9 mouse cellular contexts compared by ENCODE assay signal in genomic region chr9:118453427-118453826, GRCm38 (mm10). TPM values are rescaled to one million over a fixed set of nuclear protein-coding genes. Genes with fewer than 3 reads are reported as not detected.
DNase-seq lines count a peak whose midpoint lies in the region; ATAC-seq lines count a peak whose summit lies in the region.
"Had no signal": no experiment of that assay in that cellular context is flagged by ENCODE, and none has a peak within 500 bp of the region (broad histone marks: within the 10 kb centered on the region; RNA-seq: fewer than 3 reads in every experiment).

No protein-coding gene starts in this region.

- intact Hi-C loops in left cerebral cortex, postnatal 4 days (cut with DNase I), result no loop called here
- intact Hi-C loops in left cerebral cortex, postnatal 14 days (cut with DNase I), result no loop called here

- H3K79me2 ChIP-seq in macrophage (ENCODE audit: inconsistent target), result no peaks in the 10 kb centered on the region

- H3K9me3 ChIP-seq in embryonic facial prominence, embryonic 15.5 days (replicated peaks), result no peaks in the 10 kb centered on the region
- H3K9me3 ChIP-seq: forebrain, embryonic 13.5 days had no signal

- peak overlapping the region; percentile 10; the same call in 1 of the 2 replicates for H3K4me2 ChIP-seq in embryonic facial prominence, embryonic 15.5 days (replicated peaks)
- H3K4me2 ChIP-seq: forebrain, embryonic 13.5 days had no signal

- H3K4me1 ChIP-seq in embryonic facial prominence, embryonic 15.5 days, result no peaks in the 10 kb centered on the region

- H3K36me3 ChIP-seq in embryonic facial prominence, embryonic 15.5 days, result no peaks in the 10 kb centered on the region
- no peaks in the 10 kb centered on the region for H3K36me3 ChIP-seq in macrophage (ENCODE audit: inconsistent target)

- no peak for ATAC-seq in embryonic facial prominence, embryonic 15.5 days (ENCODE audit: insufficient number of reproducible peaks, low FRiP score, low TSS enrichment, low read depth)
- ATAC-seq: forebrain, embryonic 13.5 days had no signal

- no peak overlapping the region for H3K27ac ChIP-seq in embryonic facial prominence, embryonic 15.5 days (replicated peaks)
- no peak overlapping the region for H3K27ac ChIP-seq in macrophage
- H3K27ac ChIP-seq: forebrain, embryonic 13.5 days had no signal

- H3K27me3 ChIP-seq in embryonic facial prominence, embryonic 15.5 days, result peaks cover 5% of the 10 kb centered on the region; the same call in 1 of the 2 replicates
- H3K27me3 ChIP-seq: forebrain, embryonic 13.5 days had no signal

- no peak overlapping the region for H3K9ac ChIP-seq in embryonic facial prominence, embryonic 15.5 days
- H3K9ac ChIP-seq: forebrain, embryonic 13.5 days had no signal

- H3K4me3 ChIP-seq in embryonic facial prominence, embryonic 15.5 days (replicated peaks), result peak overlapping the region; percentile 21; the same call in 1 of the 2 replicates
- peak overlapping the region; percentile 22; the same call in 1 of the 2 replicates for H3K4me3 ChIP-seq in macrophage (ENCODE audit: inconsistent target)
- H3K4me3 ChIP-seq: forebrain, embryonic 13.5 days had no signal

- WGBS in embryonic facial prominence, embryonic 15.5 days, result 37% methylated on average over 9 of the region's 9 CpGs
- 49% methylated on average over 9 of the region's 9 CpGs for WGBS in macrophage (ENCODE audit: missing documents)

- DNase-seq in cerebellum, postnatal 25 days, result peak; percentile 35 to 40
- no peak for DNase-seq in cerebellum, postnatal 4 days (ENCODE audit: low spot score in 2 of 2)
- DNase-seq in left cerebral cortex, postnatal 4 days, result peak; percentile 40
- DNase-seq in left cerebral cortex, postnatal 14 days (ENCODE audit: low spot score in 2 of 2), result no peak
- DNase-seq in layer of hippocampus, postnatal 14 days (ENCODE audit: low spot score in 2 of 2), result no peak
- DNase-seq in left cerebral cortex, adult 18-20 months (ENCODE audit: low spot score in 2 of 2), result no peak

RNA-seq across cellular contexts. Expression of gene Eomes, which starts 24.6 kb away (rescaled TPM):
- total RNA-seq in left cerebral cortex, postnatal 4 days (2021), result 1 to 10 TPM; 1.2 to 3.2 TPM
- under 1 TPM; 0.24 to 0.38 TPM for total RNA-seq in left cerebral cortex, postnatal 14 days (2021)
- polyA plus RNA-seq in embryonic facial prominence, embryonic 15.5 days (2015; fragmentation: Nextera tagmentation; extraction: Ambion mirVana), result not detected in 2 replicates
- total RNA-seq in macrophage (2018; cell fraction: chromatin; rRNA removed), result not detected
- total RNA-seq in macrophage (2018; cell fraction: cytosol; rRNA removed), result not detected
- total RNA-seq in macrophage (2018; cell fraction: nucleus; rRNA removed), result not detected
- polyA plus RNA-seq in macrophage (2018), result not detected in 3 replicates
- total RNA-seq in layer of hippocampus, postnatal 14 days (2021), result 1 to 10 TPM; 3.1 to 3.5 TPM
- under 1 TPM in 1 of 2 experiments, not detected in 1; 0.09 TPM for total RNA-seq in left cerebral cortex, adult 18-20 months (2021)

RNA-seq across cellular contexts. Expression of gene Golga4, which starts 52.6 kb away (rescaled TPM):
- 10 to 100 TPM; 79.6 to 81.9 TPM for total RNA-seq in left cerebral cortex, postnatal 4 days (2021)
- 10 to 100 TPM; 80.3 to 88.2 TPM for total RNA-seq in left cerebral cortex, postnatal 14 days (2021)
- polyA plus RNA-seq in embryonic facial prominence, embryonic 15.5 days (2015; fragmentation: Nextera tagmentation; extraction: Ambion mirVana), result 50.3 and 51.3 TPM in 2 replicates
- total RNA-seq in macrophage (2018; cell fraction: chromatin; rRNA removed), result 100 to 1,000 TPM; 201 to 650 (median 367) TPM
- 10 to 100 TPM; 38.6 to 70.6 (median 56.1) TPM for total RNA-seq in macrophage (2018; cell fraction: cytosol; rRNA removed)
- 100 to 1,000 TPM in 24 of 26 experiments, 10 to 100 TPM in 2; 97.1 to 246 (median 152) TPM for total RNA-seq in macrophage (2018; cell fraction: nucleus; rRNA removed)
- polyA plus RNA-seq in macrophage (2018), result 47.5 to 67.5 TPM (median 47.8 TPM) in 3 replicates
- 10 to 100 TPM; 75.6 to 80.6 TPM for total RNA-seq in layer of hippocampus, postnatal 14 days (2021)
- total RNA-seq in left cerebral cortex, adult 18-20 months (2021), result 100 to 1,000 TPM in 1 of 2 experiments, 10 to 100 TPM in 1; 89.1 to 105 TPM

Comparison
In these comparisons a context has a peak if more than half of its experiments do, and no peak if none do; other contexts are left out.
1. DNase-seq: peak in cerebellum, postnatal 25 days (2 of 2) and left cerebral cortex, postnatal 4 days (single experiment); none in cerebellum, postnatal 4 days (0 of 2), left cerebral cortex, postnatal 14 days (0 of 2), layer of hippocampus, postnatal 14 days (0 of 2) and left cerebral cortex, adult 18-20 months (0 of 2).